Mouse (Mus musculus): ENCODE measurements around the gene Lrrc27. TPM values are rescaled to one million over a fixed set of nuclear protein-coding genes. Genes with fewer than 3 reads are reported as not detected.

The Lrrc27 gene
- polyA plus RNA-seq, 1 experiment from 2014 or later: 4.1 TPM

DNA sequence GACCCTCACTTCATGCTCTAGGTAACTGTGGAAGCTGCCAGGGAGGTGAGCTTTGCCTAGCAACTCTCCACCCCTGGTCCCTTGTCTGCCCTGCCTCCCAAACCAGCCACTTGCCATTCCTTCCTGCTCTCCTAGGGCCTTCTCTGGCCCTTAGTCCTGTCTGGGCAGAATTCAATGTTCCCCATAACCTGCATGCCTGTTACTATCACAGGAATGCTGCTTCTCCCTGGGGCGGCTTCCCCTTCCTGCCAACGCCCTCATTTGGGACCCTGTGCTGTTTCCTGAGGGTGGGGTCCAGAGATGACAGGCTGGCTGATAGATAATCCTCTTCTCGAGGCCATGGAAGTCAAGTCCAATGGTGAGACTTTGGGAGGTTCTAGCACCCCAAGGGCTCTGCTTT, 40.7 kb downstream of the Lrrc27 start:
- WGBS: 48% methylated on average over 3 of the region's 3 CpGs
- peak overlapping the region; percentile 44 for H3K27ac ChIP-seq (ENCODE audit: low read length)
- 0 out of 2 replicates have a peak overlapping the region, but pooled peaks have one; percentile 33 for H3K9ac ChIP-seq (ENCODE audit: low read length)
- H3K36me3 ChIP-seq (ENCODE audit: control insufficient read depth, insufficient read depth): peaks cover 18% of the 10 kb centered on the region
- no peaks in the 10 kb centered on the region for H3K9me3 ChIP-seq (replicated peaks; ENCODE audit: control insufficient read depth, low read length)
- no peak for ATAC-seq (replicated peaks; ENCODE audit: extremely low read depth, insufficient read depth, low FRiP score)
- no peak overlapping the region for H3K4me3 ChIP-seq (ENCODE audit: low read length)
- no peaks in the 10 kb centered on the region for H3K27me3 ChIP-seq (ENCODE audit: control insufficient read depth, insufficient read depth, low read length)
- H3K4me1 ChIP-seq (ENCODE audit: control insufficient read depth, insufficient read depth, low read length): peaks cover 59% of the 10 kb centered on the region
- H3K4me2 ChIP-seq (ENCODE audit: low read depth, low read length): no peak overlapping the region

DNA sequence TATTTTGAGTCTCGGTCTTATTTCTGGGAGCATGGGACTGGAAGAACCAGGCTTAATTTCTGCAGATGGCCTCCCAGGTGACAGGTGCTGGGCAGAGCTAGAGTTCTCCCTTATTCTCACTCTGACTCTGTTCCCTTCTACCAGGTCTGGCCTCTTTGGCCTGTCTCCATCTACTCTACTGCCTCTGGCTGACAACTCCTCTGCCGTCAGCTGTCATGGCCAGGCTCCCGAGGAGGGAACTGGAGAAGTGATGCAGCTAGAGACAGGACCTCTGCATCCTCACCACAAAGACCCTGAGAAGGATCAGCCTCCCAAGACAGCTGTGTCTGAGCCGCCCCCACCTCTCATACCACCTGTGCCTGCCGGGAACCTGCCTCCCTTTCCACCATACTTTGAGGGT, 41.8 kb downstream of the Lrrc27 start:
- peaks cover 54% of the 10 kb centered on the region for H3K4me1 ChIP-seq (ENCODE audit: control insufficient read depth, insufficient read depth, low read length)

DNA sequence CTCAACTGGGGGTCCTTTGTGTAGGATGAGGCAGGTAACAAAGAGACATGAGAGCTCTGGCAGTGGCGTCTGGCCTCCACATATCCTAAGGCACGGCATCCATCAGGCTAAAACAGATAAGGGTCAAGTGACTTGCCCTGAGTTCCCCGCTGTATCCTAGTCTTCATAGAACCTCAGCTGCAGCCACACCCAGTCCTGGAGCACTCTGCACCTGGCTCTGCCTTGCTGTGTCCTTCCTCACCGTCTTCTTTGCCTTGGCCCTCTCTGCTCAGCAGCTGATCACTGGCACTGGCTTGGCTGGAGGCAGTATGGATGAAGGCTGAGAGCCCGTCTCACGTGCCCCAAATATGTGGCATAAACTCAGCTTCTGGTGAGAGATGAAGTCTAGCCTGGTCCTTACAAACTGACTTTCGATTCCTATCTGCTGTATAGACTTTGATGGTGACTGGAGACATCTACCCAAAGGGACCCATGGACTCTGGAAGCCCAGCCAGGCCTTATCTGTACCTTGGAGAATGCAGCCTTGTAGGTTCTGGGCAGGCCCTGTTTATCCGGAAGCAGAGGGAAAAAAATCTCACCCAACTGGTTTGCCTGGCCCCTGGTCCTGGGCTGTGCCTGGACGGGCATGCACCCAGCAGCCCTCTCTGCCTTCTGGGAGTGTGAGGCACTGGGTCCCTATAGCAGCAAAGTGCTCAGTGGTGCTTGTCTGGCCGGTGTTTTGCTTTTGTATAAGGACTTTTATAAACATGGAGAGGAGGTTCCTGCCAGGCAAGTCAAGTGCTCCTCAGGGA, 45.2 kb downstream of the Lrrc27 start:
- H3K9ac ChIP-seq (ENCODE audit: low read length): no peak overlapping the region
- no peak overlapping the region for H3K4me2 ChIP-seq (ENCODE audit: low read depth, low read length)
- peaks cover 26% of the 10 kb centered on the region for H3K36me3 ChIP-seq (ENCODE audit: control insufficient read depth, insufficient read depth)
- no peak overlapping the region for H3K4me3 ChIP-seq (ENCODE audit: low read length)
- H3K9me3 ChIP-seq (replicated peaks; ENCODE audit: control insufficient read depth, low read length): peaks cover 7% of the 10 kb centered on the region
- no peak for ATAC-seq (replicated peaks; ENCODE audit: extremely low read depth, insufficient read depth, low FRiP score)
- WGBS: 47% methylated on average over 10 of the region's 10 CpGs
- no peaks in the 10 kb centered on the region for H3K27me3 ChIP-seq (ENCODE audit: control insufficient read depth, insufficient read depth, low read length)
- peak overlapping the region; percentile 33; the same call in 1 of the 2 replicates for H3K27ac ChIP-seq (ENCODE audit: low read length)
- peaks cover 23% of the 10 kb centered on the region for H3K4me1 ChIP-seq (ENCODE audit: control insufficient read depth, insufficient read depth, low read length)

More for the DNA sequence above, 41.8 kb downstream of the Lrrc27 start:
- WGBS: 74% methylated on average over 5 of the region's 5 CpGs
- peaks cover 18% of the 10 kb centered on the region for H3K36me3 ChIP-seq (ENCODE audit: control insufficient read depth, insufficient read depth)
- ATAC-seq (replicated peaks; ENCODE audit: extremely low read depth, insufficient read depth, low FRiP score): no peak
- no peaks in the 10 kb centered on the region for H3K9me3 ChIP-seq (replicated peaks; ENCODE audit: control insufficient read depth, low read length)
- no peaks in the 10 kb centered on the region for H3K27me3 ChIP-seq (ENCODE audit: control insufficient read depth, insufficient read depth, low read length)
- H3K9ac ChIP-seq (ENCODE audit: low read length): no peak overlapping the region
- no peak overlapping the region for H3K27ac ChIP-seq (ENCODE audit: low read length)
- no peak overlapping the region for H3K4me3 ChIP-seq (ENCODE audit: low read length)
- no peak overlapping the region for H3K4me2 ChIP-seq (ENCODE audit: low read depth, low read length)

DNA sequence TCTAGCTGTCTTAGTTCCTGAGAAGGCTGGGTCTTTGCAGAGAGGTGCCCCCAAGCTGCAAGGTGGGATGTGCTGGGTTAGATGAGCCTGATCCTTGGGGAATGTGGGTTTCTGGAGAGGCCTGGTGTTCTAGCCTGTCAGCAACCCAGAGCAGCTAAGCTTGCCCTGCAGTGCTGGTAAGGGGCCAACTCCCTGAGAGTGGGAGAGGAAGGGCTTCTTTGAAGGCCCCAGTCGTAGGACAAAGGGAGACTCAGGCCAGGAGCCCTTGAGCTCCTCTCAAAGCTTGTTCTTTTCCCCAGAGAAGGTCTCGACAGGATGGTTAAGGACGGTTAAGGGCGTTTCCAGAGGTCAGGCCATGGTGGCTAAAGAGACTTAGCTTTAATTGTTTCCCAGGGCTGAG, 51.5 kb downstream of the Lrrc27 start:
- peak; percentile 39 for ATAC-seq (replicated peaks; ENCODE audit: extremely low read depth, insufficient read depth, low FRiP score)
- 31% methylated on average over 4 of the region's 4 CpGs for WGBS
- Histone ChIP-seq H3K36me3 (ENCODE audit: control insufficient read depth, insufficient read depth) (peaks cover 8% of the 10 kb centered on the region; the same call in 1 of the 2 replicates), H3K4me3 (ENCODE audit: low read length) (no peak overlapping the region), H3K9me3 (replicated peaks; ENCODE audit: control insufficient read depth, low read length) (peaks cover 7% of the 10 kb centered on the region), H3K4me2 (ENCODE audit: low read depth, low read length) (no peak overlapping the region), H3K9ac (ENCODE audit: low read length) (peak overlapping the region; percentile 18; the same call in 1 of the 2 replicates), H3K27me3 (ENCODE audit: control insufficient read depth, insufficient read depth, low read length) (no peaks in the 10 kb centered on the region), H3K27ac (ENCODE audit: low read length) (peak overlapping the region; percentile 43; the same call in 1 of the 2 replicates), H3K4me1 (ENCODE audit: control insufficient read depth, insufficient read depth, low read length) (peaks cover 40% of the 10 kb centered on the region)

DNA sequence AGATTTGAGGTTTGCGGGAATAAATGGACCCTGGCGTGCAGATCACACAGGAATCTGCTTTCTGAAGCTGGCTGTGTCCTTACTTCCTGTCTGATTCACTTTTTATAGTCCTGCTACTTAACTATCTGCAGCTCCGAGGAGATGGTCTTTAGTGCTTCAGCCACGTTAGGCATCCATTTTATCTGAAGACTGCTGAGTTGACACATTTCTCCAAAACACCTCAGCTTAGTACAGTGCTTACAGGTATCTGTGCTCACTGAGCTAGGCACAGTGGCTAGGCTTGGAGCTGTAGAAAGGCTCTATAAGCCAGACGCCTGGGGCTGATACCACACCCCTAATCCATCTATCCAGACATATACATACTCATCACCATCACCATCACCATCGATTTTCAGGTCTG, 52.8 kb downstream of the Lrrc27 start:
- no peaks in the 10 kb centered on the region for H3K27me3 ChIP-seq (ENCODE audit: control insufficient read depth, insufficient read depth, low read length)
- H3K27ac ChIP-seq (ENCODE audit: low read length): peak overlapping the region; percentile 37
- H3K36me3 ChIP-seq (ENCODE audit: control insufficient read depth, insufficient read depth): peaks cover 6% of the 10 kb centered on the region; the same call in 1 of the 2 replicates
- no peak overlapping the region for H3K4me3 ChIP-seq (ENCODE audit: low read length)
- no peak for ATAC-seq (replicated peaks; ENCODE audit: extremely low read depth, insufficient read depth, low FRiP score)
- no peak overlapping the region for H3K9ac ChIP-seq (ENCODE audit: low read length)
- H3K9me3 ChIP-seq (replicated peaks; ENCODE audit: control insufficient read depth, low read length): peaks cover 7% of the 10 kb centered on the region
- H3K4me2 ChIP-seq (ENCODE audit: low read depth, low read length): no peak overlapping the region
- 33% methylated on average over 6 of the region's 6 CpGs for WGBS
- H3K4me1 ChIP-seq (ENCODE audit: control insufficient read depth, insufficient read depth, low read length): peaks cover 38% of the 10 kb centered on the region

DNA sequence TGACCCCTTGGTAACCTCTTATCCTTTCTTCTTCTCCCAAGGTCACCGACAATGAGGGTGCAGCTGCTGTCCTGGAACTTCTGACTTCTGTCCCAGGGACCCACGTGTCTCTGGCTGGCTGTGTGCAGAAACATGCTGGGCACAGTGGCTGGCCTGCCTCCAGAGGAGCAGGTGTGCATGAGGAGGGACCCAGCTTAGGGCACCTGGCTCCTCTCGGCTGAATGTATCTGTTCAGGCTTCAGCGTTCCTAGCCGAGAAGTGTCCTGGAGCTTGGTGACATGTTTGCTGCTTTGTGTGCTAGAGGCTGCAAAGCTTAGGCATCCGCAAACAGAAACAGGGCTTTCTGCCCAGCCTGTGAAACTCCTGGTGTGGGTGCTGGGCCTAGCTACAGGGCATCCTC, 53.6 kb downstream of the Lrrc27 start:
- WGBS: 48% methylated on average over 6 of the region's 6 CpGs
- peak overlapping the region; percentile 44; the same call in 1 of the 2 replicates for H3K9ac ChIP-seq (ENCODE audit: low read length)
- H3K4me1 ChIP-seq (ENCODE audit: control insufficient read depth, insufficient read depth, low read length): peaks cover 39% of the 10 kb centered on the region
- H3K36me3 ChIP-seq (ENCODE audit: control insufficient read depth, insufficient read depth): no peaks in the 10 kb centered on the region
- no peak overlapping the region for H3K4me2 ChIP-seq (ENCODE audit: low read depth, low read length)
- H3K27ac ChIP-seq (ENCODE audit: low read length): peak overlapping the region; percentile 37
- H3K4me3 ChIP-seq (ENCODE audit: low read length): no peak overlapping the region
- ATAC-seq (replicated peaks; ENCODE audit: extremely low read depth, insufficient read depth, low FRiP score): no peak
- H3K27me3 ChIP-seq (ENCODE audit: control insufficient read depth, insufficient read depth, low read length): no peaks in the 10 kb centered on the region
- peaks cover under 1% of the 10 kb centered on the region; the same call in 1 of the 2 replicates for H3K9me3 ChIP-seq (replicated peaks; ENCODE audit: control insufficient read depth, low read length)

DNA sequence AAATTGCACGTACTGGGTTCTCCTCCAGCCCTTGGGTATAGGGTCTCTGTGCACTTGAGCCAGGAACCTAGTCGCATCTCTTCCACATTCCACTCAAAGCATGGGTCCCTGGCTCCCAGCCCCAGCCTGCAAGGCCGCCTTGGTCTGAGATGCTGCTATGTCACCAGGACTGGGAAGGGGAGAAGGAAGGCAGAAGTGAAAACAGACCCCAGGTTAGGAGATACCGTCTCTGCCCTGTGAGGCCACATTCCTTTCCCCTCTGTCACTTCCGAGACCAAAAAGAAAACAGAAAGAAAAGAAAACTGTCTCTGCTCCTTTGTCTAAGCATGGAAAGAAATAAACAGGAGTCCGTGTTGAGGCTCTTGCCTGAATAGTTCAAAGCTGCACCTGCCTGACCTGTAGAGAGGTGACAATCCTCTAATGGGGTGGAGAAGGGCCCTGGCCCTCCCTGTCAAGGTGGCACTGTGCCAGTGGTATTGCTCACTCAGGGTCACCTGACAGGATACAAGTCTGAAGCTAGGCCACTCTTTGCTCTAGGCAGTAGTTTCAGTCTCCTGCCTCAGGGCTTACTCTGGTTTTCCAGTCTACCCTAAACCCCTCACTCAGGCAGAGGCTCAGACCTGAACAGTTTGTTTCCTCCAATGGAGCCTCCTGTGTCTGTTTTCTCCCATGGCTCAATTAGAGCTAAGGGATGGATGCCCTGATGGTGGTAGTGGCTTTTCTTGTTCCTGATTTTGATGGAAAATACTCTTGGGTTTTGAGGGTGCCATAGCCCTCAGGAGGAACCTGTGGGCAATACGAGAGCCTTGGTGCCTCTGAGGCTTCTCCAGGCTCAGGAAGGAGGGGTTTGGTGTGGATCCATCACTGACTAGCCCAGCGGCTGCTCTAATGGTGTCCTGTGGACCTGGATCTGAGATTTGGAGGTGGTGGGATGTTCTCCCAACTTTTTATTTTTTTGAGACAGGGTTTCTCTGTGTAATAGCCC, 54.4 kb downstream of the Lrrc27 start:
- Histone ChIP-seq H3K4me1 (ENCODE audit: control insufficient read depth, insufficient read depth, low read length) (peaks cover 44% of the 10 kb centered on the region), H3K9ac (ENCODE audit: low read length) (peak overlapping the region; percentile 10; the same call in 1 of the 2 replicates)
- ATAC-seq (replicated peaks; ENCODE audit: extremely low read depth, insufficient read depth, low FRiP score): no peak

DNA sequence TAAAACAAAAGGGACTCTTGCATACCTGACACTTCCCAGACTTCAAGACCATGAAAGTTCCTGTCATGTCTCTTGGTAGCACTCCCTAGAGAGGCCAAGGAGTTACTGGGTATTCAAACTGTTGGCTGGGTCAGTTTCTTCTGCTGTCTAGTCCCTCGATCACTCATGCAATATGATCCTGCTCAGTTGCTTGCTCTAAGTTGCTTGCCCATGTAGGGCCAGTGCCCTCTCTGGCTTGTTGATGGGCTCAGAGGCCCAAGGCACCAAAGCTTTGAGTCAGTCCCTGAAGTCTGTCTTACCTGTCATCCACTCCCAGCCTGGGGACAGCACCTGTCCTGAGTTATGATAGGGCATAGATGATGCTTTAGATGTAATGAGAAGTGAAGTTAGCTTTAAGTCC, 58.0 kb downstream of the Lrrc27 start:
- H3K4me3 ChIP-seq (ENCODE audit: low read length): no peak overlapping the region
- peaks cover 49% of the 10 kb centered on the region for H3K4me1 ChIP-seq (ENCODE audit: control insufficient read depth, insufficient read depth, low read length)
- H3K27me3 ChIP-seq (ENCODE audit: control insufficient read depth, insufficient read depth, low read length): no peaks in the 10 kb centered on the region
- no peaks in the 10 kb centered on the region for H3K9me3 ChIP-seq (replicated peaks; ENCODE audit: control insufficient read depth, low read length)
- no peak overlapping the region for H3K27ac ChIP-seq (ENCODE audit: low read length)
- no peak overlapping the region for H3K9ac ChIP-seq (ENCODE audit: low read length)
- no peak for ATAC-seq (replicated peaks; ENCODE audit: extremely low read depth, insufficient read depth, low FRiP score)
- WGBS: 83% methylated on average over 1 of the region's 1 CpGs
- H3K36me3 ChIP-seq (ENCODE audit: control insufficient read depth, insufficient read depth): no peaks in the 10 kb centered on the region
- no peak overlapping the region for H3K4me2 ChIP-seq (ENCODE audit: low read depth, low read length)

More for the DNA sequence above, 54.4 kb downstream of the Lrrc27 start:
- whole genome bisulfite sequencing: 49% methylated on average over 8 of the region's 8 CpGs
- Histone ChIP-seq H3K36me3 (ENCODE audit: control insufficient read depth, insufficient read depth) (no peaks in the 10 kb centered on the region), H3K27me3 (ENCODE audit: control insufficient read depth, insufficient read depth, low read length) (no peaks in the 10 kb centered on the region), H3K4me2 (ENCODE audit: low read depth, low read length) (no peak overlapping the region), H3K9me3 (replicated peaks; ENCODE audit: control insufficient read depth, low read length) (no peaks in the 10 kb centered on the region), H3K27ac (ENCODE audit: low read length) (peak overlapping the region; percentile 37), H3K4me3 (ENCODE audit: low read length) (no peak overlapping the region)

Measured in heart, embryonic 16.5 days (tissue).